Mouse (Mus musculus) cerebellum, adult 2 months (tissue): ENCODE data around the gene Gm44596. TPM values are rescaled to one million over a fixed set of nuclear protein-coding genes. Genes with fewer than 3 reads are reported as not detected.

Experiments
- DNase-seq, 2 experiments: peaks; one replicate each; pipeline ENCODE4 v3.0.0; 2021
- H3K27ac ChIP-seq: fragments of 200-500 bp; 2 replicates; pipeline ENCODE4 v1.5.1; 2012; ENCODE audit warnings: low read length, control low read depth, inconsistent platforms; ENCODE audit not compliant: insufficient read depth
- H3K27me3 ChIP-seq: fragments of 200-500 bp; 2 replicates; pipeline ENCODE4 v1.6.1; 2012; ENCODE audit warnings: inconsistent platforms, mild to moderate bottlenecking, low read length, moderate library complexity; ENCODE audit not compliant: control insufficient read depth, insufficient read depth
- H3K4me1 ChIP-seq: fragments of 200-500 bp; 2 replicates; pipeline ENCODE4 v1.6.1; 2011; ENCODE audit warnings: low read length; ENCODE audit not compliant: control insufficient read depth, insufficient read depth
- H3K4me3 ChIP-seq: fragments of 200-500 bp; replicated peaks from 2 replicates; pipeline ENCODE3; 2011; ENCODE audit warnings: mild to moderate bottlenecking, low read depth, low read length, control low read depth; ENCODE audit not compliant: insufficient read depth
- CTCF ChIP-seq: fragments of 200-500 bp; IDR thresholded peaks from 2 replicates; pipeline ENCODE4 v1.5.1; 2011; ENCODE audit warnings: low read depth, mild to moderate bottlenecking, control low read depth, low read length, moderate library complexity, borderline replicate concordance; ENCODE audit not compliant: insufficient read depth
- POLR2A ChIP-seq: fragments of 200-500 bp; IDR thresholded peaks from 2 replicates; pipeline ENCODE4 v1.6.1; 2011; ENCODE audit warnings: low read length, control low read depth, borderline replicate concordance; ENCODE audit not compliant: insufficient read depth
- WGBS: fragments of 180-500 bp; shearing (Covaris S2); methylation state at CpG from one replicate; pipeline ENCODE4 v1.1.7; 2018; 5-methylcytosine and 5-hydroxymethylcytosine counted together
- polyA plus RNA-seq: library from polyadenylated mRNA; depleted of rRNA; stranded (reverse); fragments of >200 nt; gene quantifications from 2 replicates; pipeline ENCODE4 v1.2.3, GENCODE M21; 2012; rRNA removed

Gene Gm44596
- polyA plus RNA-seq, 1 experiment: not detected

DNA sequence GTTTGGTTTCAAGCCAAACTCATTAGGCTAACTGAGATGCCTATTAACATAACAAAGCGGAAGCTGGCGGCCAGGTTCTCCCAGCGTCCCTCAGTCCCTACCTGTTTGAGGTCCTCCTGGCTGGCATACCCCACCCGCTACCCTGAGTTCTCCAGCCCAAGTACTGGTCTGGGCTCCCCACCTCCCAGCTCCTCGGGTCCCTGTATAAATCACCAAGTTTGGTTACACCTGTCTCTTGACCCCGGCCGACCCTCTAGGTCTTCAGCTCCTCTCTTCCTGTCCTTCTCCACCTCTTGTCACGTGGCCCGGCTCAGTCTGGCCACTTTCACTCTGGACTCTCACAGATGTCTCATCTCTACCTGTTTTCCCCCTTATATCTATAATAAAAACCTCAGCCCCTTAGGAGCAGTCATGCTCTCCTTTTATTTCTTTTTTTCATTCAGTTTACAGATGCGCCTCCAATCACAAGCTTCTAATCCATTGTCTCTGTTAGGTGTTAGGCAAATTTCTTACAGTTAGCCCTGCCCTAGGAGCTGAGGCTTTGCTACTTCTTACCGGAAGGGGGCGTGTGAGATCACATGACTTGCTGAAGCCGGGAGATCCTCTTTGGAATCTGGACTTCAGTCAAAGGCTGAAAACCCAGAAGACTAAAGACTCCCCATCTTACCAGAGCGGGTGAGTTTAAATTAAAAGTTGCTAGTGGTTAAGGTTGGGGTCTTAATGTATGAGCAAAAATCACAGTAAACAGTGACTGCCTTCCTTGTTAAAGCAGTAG is 70.6 kb downstream of the Gm44596 start:
- peak; percentile 59 to 67 for DNase-seq
- 18% methylated on average over 14 of the region's 14 CpGs for WGBS
- TF ChIP-seq CTCF (peak; percentile 76), POLR2A (no peak)
- Histone ChIP-seq H3K4me3 (no peak overlapping the region), H3K27me3 (no peaks in the 10 kb centered on the region), H3K4me1 (no peaks in the 10 kb centered on the region), H3K27ac (no peak overlapping the region)

DNA sequence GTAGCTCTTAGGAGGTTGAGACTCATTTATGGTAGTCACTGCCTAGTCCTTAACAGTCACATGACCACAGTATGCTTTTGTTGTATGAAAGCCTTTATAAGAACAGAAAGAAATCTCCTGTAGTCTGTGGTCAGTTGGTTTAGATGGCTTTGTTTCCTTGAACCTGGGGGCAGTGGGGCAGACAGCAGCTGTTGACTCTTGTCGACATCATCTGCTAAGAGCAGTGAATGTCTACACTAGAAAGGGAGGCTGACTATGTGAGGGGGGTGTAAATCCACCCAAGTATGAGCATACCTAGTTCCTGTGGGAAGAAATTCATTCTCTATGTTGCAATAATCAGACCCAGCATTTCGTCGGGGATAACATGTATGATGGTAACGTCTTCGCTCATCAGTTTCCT is 71.8 kb downstream of the Gm44596 start:
- no peak overlapping the region for H3K27ac ChIP-seq
- no peaks in the 10 kb centered on the region for H3K27me3 ChIP-seq
- DNase-seq: no peak
- no peak overlapping the region for H3K4me3 ChIP-seq
- 93% methylated on average over 5 of the region's 5 CpGs for WGBS
- H3K4me1 ChIP-seq: no peaks in the 10 kb centered on the region
- TF ChIP-seq POLR2A: no peak
- no peak for TF ChIP-seq CTCF

DNA sequence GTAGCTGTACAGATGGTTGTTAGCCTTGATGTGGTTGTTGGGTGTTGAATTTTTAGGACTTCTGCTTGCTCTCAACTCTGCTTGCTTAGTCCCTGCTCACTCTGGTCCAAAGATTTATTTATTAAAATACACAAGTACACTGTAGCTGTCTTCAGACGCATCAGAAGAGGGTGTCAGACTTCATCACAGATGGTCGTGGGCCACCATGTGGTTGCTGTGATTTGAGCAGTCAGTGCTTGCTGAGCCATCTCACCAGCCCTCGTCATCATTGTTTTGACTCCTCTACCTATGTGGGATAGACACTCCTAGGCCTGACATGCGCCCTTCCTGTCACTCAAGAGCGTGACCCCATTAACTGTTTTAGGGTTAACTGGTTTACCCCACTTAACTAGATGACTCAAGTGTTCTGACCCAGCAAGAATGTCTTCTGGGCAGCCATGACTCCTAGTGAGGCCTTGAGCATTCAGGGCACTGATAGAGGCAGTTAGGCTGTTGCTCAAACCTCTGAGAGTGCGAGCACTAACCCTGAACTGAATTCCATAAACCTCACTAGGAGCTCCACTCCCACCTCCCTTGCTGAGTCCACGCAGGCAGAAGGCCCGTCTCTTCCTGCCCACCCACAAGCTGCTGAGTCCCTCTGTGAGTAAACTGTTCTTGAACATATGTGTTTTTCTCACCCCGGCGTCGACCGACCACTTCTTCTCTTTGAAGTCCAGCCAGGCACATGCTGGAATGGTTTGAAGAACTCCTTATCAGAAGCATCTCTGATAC is 80.7 kb downstream of the Gm44596 start:
- Histone ChIP-seq H3K4me3 (no peak overlapping the region), H3K4me1 (no peaks in the 10 kb centered on the region), H3K27me3 (no peaks in the 10 kb centered on the region), H3K27ac (no peak overlapping the region)
- TF ChIP-seq CTCF (no peak), POLR2A (no peak)
- 65% methylated on average over 12 of the region's 12 CpGs for WGBS
- DNase-seq: no peak

Other genes starting within 250 kb of the Gm44596 start
- 303 and 370 TPM in 2 replicates for gene Tspan9, start 231.9 kb upstream of the Gm44596 start, polyA plus RNA-seq
- gene Tead4, start 74.7 kb upstream of the Gm44596 start, polyA plus RNA-seq: 4.7 and 5.5 TPM in 2 replicates
- 44.0 and 44.8 TPM in 2 replicates for gene Tulp3, start 19.7 kb upstream of the Gm44596 start, polyA plus RNA-seq
- 11.1 and 11.9 TPM in 2 replicates for gene Rhno1, start 12.6 kb upstream of the Gm44596 start, polyA plus RNA-seq
- 1.2 and 1.5 TPM in 2 replicates for gene Foxm1, start 12.5 kb upstream of the Gm44596 start, polyA plus RNA-seq
- gene Tex52, start within 50 bp of the Gm44596 start, polyA plus RNA-seq: 5.4 and 8.0 TPM in 2 replicates
- gene Nrip2, start 23.8 kb downstream of the Gm44596 start, polyA plus RNA-seq: 52.2 and 59.6 TPM in 2 replicates
- gene Itfg2, start 49.4 kb downstream of the Gm44596 start, polyA plus RNA-seq: 48.1 and 52.5 TPM in 2 replicates
- 249 and 256 TPM in 2 replicates for gene Fkbp4, start 63.2 kb downstream of the Gm44596 start, polyA plus RNA-seq
- not detected in 2 replicates for gene Pzp, start 151.2 kb downstream of the Gm44596 start, polyA plus RNA-seq
- gene A2ml1, start 206.1 kb downstream of the Gm44596 start, polyA plus RNA-seq: 10.4 and 17.3 TPM in 2 replicates
- gene Klrb1a, start 248.0 kb downstream of the Gm44596 start, polyA plus RNA-seq: not detected in 2 replicates